Mouse (Mus musculus) stomach, embryonic 16.5 days (tissue): ENCODE data around the gene Ccna2. TPM values are rescaled to one million over a fixed set of nuclear protein-coding genes. Genes with fewer than 3 reads are reported as not detected.
"Not testable (repeated sequence)": the region's sequence is repeated elsewhere in the genome, so short reads cannot be mapped to it uniquely, and the experiment has no call there.

Experiments used
- ATAC-seq: fragments of 200-750 bp; cut with Nextera tagmentation; 2 replicates; pipeline ENCODE4 v1.8.0; 2017; ENCODE audit warnings: moderate number of reproducible peaks, moderate TSS enrichment; ENCODE audit not compliant: insufficient read depth, low FRiP score
- H3K27ac ChIP-seq: fragments of 300-500 bp; sonication (generic); 2 replicates; pipeline ENCODE4 v1.5.1; 2014; ENCODE audit warnings: low read length
- H3K27me3 ChIP-seq: fragments of 300-500 bp; sonication (generic); 2 replicates; pipeline ENCODE4 v1.6.1; 2014; ENCODE audit warnings: low read length, control low read depth, mixed read lengths; ENCODE audit not compliant: control insufficient read depth, insufficient read depth
- H3K36me3 ChIP-seq: fragments of 300-500 bp; sonication (generic); 2 replicates; pipeline ENCODE4 v1.6.1; 2014; ENCODE audit warnings: low read length; ENCODE audit not compliant: control insufficient read depth, insufficient read depth
- H3K4me1 ChIP-seq: fragments of 300-500 bp; sonication (generic); 2 replicates; pipeline ENCODE4 v1.6.1; 2014; ENCODE audit warnings: low read length, control low read depth, mixed read lengths; ENCODE audit not compliant: control insufficient read depth, insufficient read depth
- H3K4me2 ChIP-seq: fragments of 300-500 bp; sonication (generic); 2 replicates; pipeline ENCODE4 v1.6.1; 2014; ENCODE audit warnings: low read depth, low read length, mixed read lengths
- H3K4me3 ChIP-seq: fragments of 300-500 bp; sonication (generic); replicated peaks from 2 replicates; pipeline ENCODE4 v1.5.1; 2014; ENCODE audit warnings: mild to moderate bottlenecking, low read length
- H3K9ac ChIP-seq: fragments of 300-500 bp; sonication (generic); 2 replicates; pipeline ENCODE4 v1.6.1; 2014; ENCODE audit warnings: low read length
- H3K9me3 ChIP-seq: fragments of 300-500 bp; sonication (generic); replicated peaks from 2 replicates; pipeline ENCODE4 v1.6.1; 2016; ENCODE audit warnings: low read length, control low read depth; ENCODE audit not compliant: control insufficient read depth
- WGBS: fragments of 180-500 bp; shearing (Covaris S2); extraction: QIAGEN DNeasy Blood & Tissue Kit; methylation state at CpG from one replicate; pipeline ENCODE4 v1.1.7; 2014; 5-methylcytosine and 5-hydroxymethylcytosine counted together
- polyA plus RNA-seq: library from polyadenylated mRNA; unstranded; fragments of >200 nt; fragmentation: Nextera tagmentation; extraction: Ambion mirVana; gene quantifications from 2 replicates; pipeline ENCODE4 v1.2.1, GENCODE M21; 2015

The Ccna2 gene
- polyA plus RNA-seq: 146 and 152 TPM in 2 replicates

GRCm38 (mm10) chr3:36571827-36572378 lies at the start of gene Ccna2:
Ccna2 (minus strand) TSS chr3:36572150.
- Histone ChIP-seq H3K36me3 (peaks cover 14% of the 10 kb centered on the region; the same call in 1 of the 2 replicates), H3K9me3 (no peaks in the 10 kb centered on the region), H3K27ac (peak within 1 kb of the TSS; percentile 71), H3K4me1 (peaks cover 16% of the 10 kb centered on the region), H3K27me3 (no peaks in the 10 kb centered on the region), H3K4me3 (peak within 1 kb of the TSS; percentile 87), H3K9ac (peak within 1 kb of the TSS; percentile 89), H3K4me2 (peak within 1 kb of the TSS; percentile 82)
- peak; percentile 100 for ATAC-seq
- WGBS: under 1% methylated on average over 60 of the region's 60 CpGs

GRCm38 (mm10) chr3:36618181-36618580 lies 46.2 kb upstream of the Ccna2 start:
- Histone ChIP-seq H3K9me3 (no peaks in the 10 kb centered on the region), H3K27ac (no peak overlapping the region), H3K27me3 (no peaks in the 10 kb centered on the region), H3K4me1 (0 out of 2 replicates have a peak, but pooled peaks cover 2% of the 10 kb centered on the region), H3K4me2 (no peak overlapping the region), H3K4me3 (no peak overlapping the region), H3K36me3 (no peaks in the 10 kb centered on the region), H3K9ac (no peak overlapping the region; the same call in 1 of the 2 replicates)
- no peak for ATAC-seq
- 63% methylated on average over 7 of the region's 7 CpGs for WGBS

- Histone ChIP-seq H3K4me3 (no peak overlapping the region), H3K9ac (no peak overlapping the region), H3K4me2 (peak overlapping the region; percentile 65; the same call in 1 of the 2 replicates), H3K36me3 (no peaks in the 10 kb centered on the region), H3K27ac (no peak overlapping the region), H3K9me3 (no peaks in the 10 kb centered on the region), H3K27me3 (no peaks in the 10 kb centered on the region), H3K4me1 (peaks cover 6% of the 10 kb centered on the region; the same call in 1 of the 2 replicates)
- ATAC-seq: no peak
- WGBS: 61% methylated on average over 5 of the region's 5 CpGs
Observed at GRCm38 (mm10) chr3:36613908-36614255, 41.9 kb upstream of the Ccna2 start.

GRCm38 (mm10) chr3:36613202-36613907 lies 41.4 kb upstream of the Ccna2 start, which contains the start of gene Bbs7:
Bbs7 (minus strand) TSS chr3:36613477.
- WGBS: 5% methylated on average over 32 of the region's 38 CpGs

DNA sequence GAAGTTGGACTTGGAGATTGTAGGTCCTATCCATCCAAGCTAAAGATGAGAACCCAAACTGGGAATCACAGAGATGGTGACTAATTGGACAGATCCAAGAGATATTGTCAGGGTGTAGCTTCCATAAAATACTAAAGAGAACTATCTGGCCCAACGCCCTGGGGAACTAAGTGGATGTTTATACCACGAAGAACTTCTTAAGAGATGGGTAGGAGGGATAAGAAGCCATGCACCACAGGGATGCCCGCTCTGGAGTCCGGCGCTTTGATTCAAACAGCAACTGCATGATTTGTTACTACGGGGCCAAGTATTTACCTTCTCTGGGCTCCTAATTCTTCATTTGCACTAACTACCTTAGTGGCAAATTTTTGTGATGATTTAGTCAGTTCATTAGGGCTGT lies 40.7 kb upstream of the Ccna2 start:
- no peak overlapping the region; the same call in 1 of the 2 replicates for H3K27ac ChIP-seq
- no peak for ATAC-seq

More at GRCm38 (mm10) chr3:36613202-36613907, 41.4 kb upstream of the Ccna2 start, which contains the start of gene Bbs7:
- H3K27ac ChIP-seq: no peak within 1 kb of the TSS; the same call in 1 of the 2 replicates
- peak within 1 kb of the TSS; percentile 77 for H3K9ac ChIP-seq
- H3K4me1 ChIP-seq: peaks cover 6% of the 10 kb centered on the region; the same call in 1 of the 2 replicates
- H3K9me3 ChIP-seq: no peaks in the 10 kb centered on the region
- ATAC-seq: peak; percentile 98
- peak within 1 kb of the TSS; percentile 65 for H3K4me2 ChIP-seq
- H3K4me3 ChIP-seq: peak within 1 kb of the TSS; percentile 71
- H3K36me3 ChIP-seq: no peaks in the 10 kb centered on the region
- H3K27me3 ChIP-seq: no peaks in the 10 kb centered on the region

GRCm38 (mm10) chr3:36605894-36606783 lies 34.2 kb upstream of the Ccna2 start:
- no peak overlapping the region for H3K27ac ChIP-seq
- no peak overlapping the region for H3K9ac ChIP-seq
- no peak overlapping the region for H3K4me3 ChIP-seq
- H3K4me1 ChIP-seq: no peaks in the 10 kb centered on the region
- ATAC-seq: no peak
- 70% methylated on average over 7 of the region's 7 CpGs for WGBS
- H3K36me3 ChIP-seq: no peaks in the 10 kb centered on the region; the same call in 1 of the 2 replicates
- no peak overlapping the region for H3K4me2 ChIP-seq
- H3K9me3 ChIP-seq: no peaks in the 10 kb centered on the region
- H3K27me3 ChIP-seq: no peaks in the 10 kb centered on the region

More for the DNA sequence above, 40.7 kb upstream of the Ccna2 start:
- H3K36me3 ChIP-seq: no peaks in the 10 kb centered on the region
- peak overlapping the region; percentile 77 for H3K9ac ChIP-seq
- H3K4me3 ChIP-seq: peak overlapping the region; percentile 71
- no peaks in the 10 kb centered on the region for H3K9me3 ChIP-seq
- peaks cover 6% of the 10 kb centered on the region; the same call in 1 of the 2 replicates for H3K4me1 ChIP-seq
- WGBS: 3% methylated on average over 6 of the region's 6 CpGs
- H3K27me3 ChIP-seq: no peaks in the 10 kb centered on the region
- H3K4me2 ChIP-seq: peak overlapping the region; percentile 65

DNA sequence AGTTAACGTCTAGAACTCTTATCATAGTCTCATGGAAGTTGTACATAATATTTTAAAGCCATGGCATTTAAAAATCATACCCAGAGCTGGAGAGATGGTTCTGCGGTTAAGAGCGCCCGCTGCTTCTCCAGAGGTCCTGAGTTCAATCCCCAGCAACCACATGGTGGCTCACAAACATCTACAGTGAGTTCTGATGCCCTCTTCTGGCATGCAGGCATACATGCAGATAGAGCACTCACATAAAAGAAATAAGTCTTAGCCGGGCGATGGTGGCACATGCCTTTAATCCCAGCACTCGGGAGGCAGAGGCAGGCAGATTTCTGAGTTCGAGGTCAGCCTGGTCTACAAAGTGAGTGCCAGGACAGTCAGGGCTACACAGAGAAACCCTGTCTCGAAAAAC lies 27.8 kb upstream of the Ccna2 start:
- H3K9ac ChIP-seq, H3K27ac ChIP-seq, H3K27me3 ChIP-seq, H3K4me1 ChIP-seq, H3K36me3 ChIP-seq, H3K4me2 ChIP-seq, ATAC-seq, H3K9me3 ChIP-seq, H3K4me3 ChIP-seq: not testable (repeated sequence)
- whole genome bisulfite sequencing: 86% methylated on average over 8 of the region's 9 CpGs

DNA sequence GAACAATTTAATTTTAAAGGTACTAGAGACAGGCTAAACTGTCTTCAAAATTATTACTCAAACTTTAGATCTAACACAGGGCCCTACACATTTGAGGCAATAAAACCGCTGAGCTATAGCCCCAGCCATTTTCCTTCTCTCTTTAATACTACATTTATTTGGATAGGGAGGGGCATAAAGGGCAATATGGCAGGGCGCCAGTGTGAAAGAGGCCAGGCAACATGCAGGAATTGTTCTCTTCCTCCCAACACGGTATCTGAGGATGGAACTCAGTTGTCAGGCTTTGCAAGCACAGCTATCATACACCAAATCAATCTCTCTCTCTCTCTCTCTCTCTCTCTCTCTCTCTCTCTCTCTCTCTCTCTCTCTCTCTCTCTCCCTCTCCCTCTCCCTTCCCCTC lies 26.9 kb upstream of the Ccna2 start:
- H3K27ac ChIP-seq: no peak overlapping the region
- H3K9ac ChIP-seq: no peak overlapping the region
- no peaks in the 10 kb centered on the region for H3K27me3 ChIP-seq
- H3K36me3 ChIP-seq: no peaks in the 10 kb centered on the region; the same call in 1 of the 2 replicates
- no peak for ATAC-seq
- WGBS: 61% methylated on average over 3 of the region's 3 CpGs
- no peaks in the 10 kb centered on the region for H3K4me1 ChIP-seq
- no peak overlapping the region for H3K4me2 ChIP-seq
- no peak overlapping the region for H3K4me3 ChIP-seq
- H3K9me3 ChIP-seq: no peaks in the 10 kb centered on the region
